Mouse (Mus musculus) C2C12 (cell line): ENCODE measurements at regions not wholly inside any gene's neighbourhood (a gene's known extent, or its start where the extent isn't known, plus 50 kb on each side); places are given as distances from the start of the nearest gene placed in this dataset.

Source experiments
- CTCF ChIP-seq: IDR thresholded peaks from one replicate; pipeline ENCODE4 v1.5.1; 2011; ENCODE audit not compliant: control insufficient read depth, insufficient read depth, insufficient read length
- MAX ChIP-seq: IDR thresholded peaks from one replicate; pipeline ENCODE4 v1.6.1; 2011; ENCODE audit warnings: mild to moderate bottlenecking, control low read depth
- USF1 ChIP-seq: IDR thresholded peaks from one replicate; pipeline ENCODE4 v1.6.1; 2011; ENCODE audit warnings: low read depth, mild to moderate bottlenecking, control low read depth, moderate library complexity

DNA sequence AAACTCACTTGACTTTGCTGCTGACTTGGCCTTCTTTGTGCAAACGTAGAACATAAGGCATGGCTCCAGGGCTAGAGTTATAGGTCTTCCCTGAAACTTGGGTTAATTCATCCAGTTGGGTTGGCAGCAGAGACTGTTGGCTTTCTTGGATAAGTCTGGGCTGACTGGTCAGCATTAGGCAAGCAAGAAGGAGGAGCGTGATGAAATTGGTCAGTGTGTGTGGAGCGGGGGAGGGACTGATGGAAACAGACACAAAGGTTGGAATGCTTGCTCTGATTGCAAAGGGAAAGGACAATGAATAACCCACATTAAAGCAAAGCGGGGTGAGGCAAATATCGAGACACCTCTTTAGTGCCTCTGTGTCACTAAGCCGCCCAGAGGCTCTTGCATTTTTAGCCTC lies 120.3 kb downstream of the Dyrk2 start:
- TF ChIP-seq MAX (no peak), CTCF (no peak), USF1 (no peak)
